Mouse (Mus musculus): ENCODE results near the gene Msh5.
A peak's percentile ranks its signal among the peaks of the same experiment; 100 is the strongest.

Gene Msh5

DNA sequence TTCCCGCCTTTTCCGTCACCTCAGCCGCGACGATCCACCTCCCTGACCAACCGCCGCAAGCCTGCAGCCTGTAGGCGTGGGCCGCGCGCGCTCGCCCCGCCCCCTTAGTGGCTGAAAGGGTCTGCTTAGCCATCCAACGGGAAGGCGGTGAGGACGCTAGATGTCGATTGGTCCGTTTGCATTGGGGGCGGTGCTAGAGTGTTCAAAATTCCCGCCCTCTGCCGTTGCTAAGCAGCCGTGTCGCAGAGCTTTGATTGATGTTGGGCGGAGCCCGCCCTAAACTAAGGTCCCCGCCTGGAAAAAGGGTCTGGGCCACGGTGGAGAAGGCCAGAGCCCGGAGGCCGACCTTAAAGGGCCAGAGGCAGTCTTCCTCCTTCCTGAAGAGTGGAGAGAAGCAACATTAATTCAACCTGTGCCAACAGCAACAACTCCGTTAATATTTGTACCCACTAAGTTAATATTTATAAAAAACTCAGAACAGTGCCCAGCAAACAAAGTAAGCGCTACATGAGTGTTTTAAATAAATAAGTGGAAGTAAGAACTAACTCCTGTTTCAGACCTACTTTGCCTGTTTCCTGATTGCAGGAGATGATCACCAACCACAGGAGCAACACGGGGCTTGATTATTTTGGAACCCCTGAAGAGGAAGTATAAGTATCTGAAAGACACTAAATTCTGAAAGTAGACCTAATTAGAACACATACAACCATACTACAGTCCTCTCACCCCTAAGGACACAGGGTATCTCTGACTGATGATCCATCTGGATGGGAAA, at the start of gene Msh5:
Gene Msh5, minus strand, starts transcription at position 65 of the 775 bp plus-strand sequence.
- peak; percentile 95 to 96 for DNase-seq (ENCODE audit: low spot score in 2 of 2)

GRCm38 (mm10) chr17:35094475-35095365, 48.2 kb upstream of the Msh5 start:
- no peak for DNase-seq (ENCODE audit: low spot score in 2 of 2)

GRCm38 (mm10) chr17:35092403-35093198, 46.1 kb upstream of the Msh5 start:
- DNase-seq (ENCODE audit: low spot score in 2 of 2) = no peak

DNA sequence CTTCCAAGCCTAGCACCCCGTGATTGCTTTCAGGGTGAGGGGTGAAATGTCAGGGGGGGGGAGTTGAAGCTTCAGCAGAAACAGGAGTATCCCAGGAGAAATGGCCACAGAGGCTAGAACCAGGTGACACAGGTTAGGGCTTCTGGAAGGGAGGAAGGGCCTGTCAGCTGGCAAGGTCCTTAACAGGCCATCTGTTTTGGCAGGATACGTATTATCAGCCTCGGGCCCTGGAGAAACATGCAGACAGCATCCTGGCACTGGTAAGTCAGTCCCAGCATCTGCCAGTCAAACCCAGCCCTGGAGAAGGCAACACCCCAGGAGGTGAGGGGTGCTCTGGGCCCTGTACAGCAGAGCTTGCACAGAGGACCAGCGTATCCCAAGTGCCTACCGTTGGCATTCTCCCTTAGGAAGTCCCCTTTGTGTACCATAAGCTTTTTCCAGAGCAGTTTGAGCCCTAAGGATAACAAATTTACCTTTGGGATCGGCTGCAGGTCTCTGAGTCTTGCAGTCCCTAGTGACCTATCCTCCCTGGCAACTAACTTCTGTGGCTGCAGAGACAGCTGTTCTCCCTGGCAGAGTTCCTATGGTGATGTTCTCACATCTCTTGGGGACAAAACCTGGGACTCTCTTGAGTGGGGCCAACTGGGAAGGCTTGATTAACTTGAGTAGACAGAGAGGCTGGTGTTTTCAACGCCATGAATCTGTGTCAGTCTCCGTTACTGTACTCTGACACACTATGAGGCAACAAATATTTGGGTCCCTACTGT, 43.8 kb upstream of the Msh5 start:
- DNase-seq (ENCODE audit: low spot score in 2 of 2) = no peak

DNA sequence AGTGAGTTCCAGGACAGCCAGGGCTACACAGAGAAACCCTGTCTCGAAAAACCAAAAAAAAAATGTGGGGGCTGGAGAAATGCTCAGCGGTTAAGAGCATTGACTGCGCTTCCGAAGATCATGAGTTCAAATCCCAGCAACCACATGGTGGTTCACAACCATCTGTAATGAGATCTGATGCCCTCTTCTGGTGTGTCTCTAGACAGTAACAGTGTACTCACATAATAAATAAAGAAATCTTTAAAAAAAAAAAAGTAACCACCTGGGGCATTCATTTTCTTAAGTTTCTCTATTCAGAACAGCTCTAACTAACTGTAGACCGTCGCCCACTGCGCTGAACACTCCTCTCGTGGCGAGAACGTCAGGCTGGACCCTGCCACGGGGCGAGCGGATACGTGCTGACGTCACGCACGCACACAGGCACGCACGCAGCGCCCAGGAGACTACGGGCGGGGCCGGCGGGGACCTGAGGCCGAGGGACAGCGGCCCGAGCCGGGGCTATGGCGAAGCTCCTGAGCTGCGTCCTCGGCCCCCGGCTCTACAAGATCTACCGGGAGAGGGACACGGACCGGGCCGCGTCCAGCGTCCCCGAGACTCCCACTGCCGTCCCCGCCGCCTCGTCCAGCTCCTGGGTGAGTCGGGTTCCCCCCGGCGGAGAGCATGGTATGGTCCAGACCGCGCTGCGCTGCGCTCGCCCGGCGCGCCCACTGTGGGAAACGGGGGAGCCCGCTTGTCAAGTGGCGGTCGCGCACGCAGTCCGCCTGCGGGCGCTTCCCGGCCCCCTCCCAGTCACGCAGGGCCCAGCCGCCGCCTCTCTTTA, 42.5 kb upstream of the Msh5 start, which contains the start of gene Abhd16a:
Gene Abhd16a, plus strand, starts transcription at position 439 of the 820 bp plus-strand sequence.
- DNase-seq (ENCODE audit: low spot score in 2 of 2) = peak; percentile 90 to 93

DNA sequence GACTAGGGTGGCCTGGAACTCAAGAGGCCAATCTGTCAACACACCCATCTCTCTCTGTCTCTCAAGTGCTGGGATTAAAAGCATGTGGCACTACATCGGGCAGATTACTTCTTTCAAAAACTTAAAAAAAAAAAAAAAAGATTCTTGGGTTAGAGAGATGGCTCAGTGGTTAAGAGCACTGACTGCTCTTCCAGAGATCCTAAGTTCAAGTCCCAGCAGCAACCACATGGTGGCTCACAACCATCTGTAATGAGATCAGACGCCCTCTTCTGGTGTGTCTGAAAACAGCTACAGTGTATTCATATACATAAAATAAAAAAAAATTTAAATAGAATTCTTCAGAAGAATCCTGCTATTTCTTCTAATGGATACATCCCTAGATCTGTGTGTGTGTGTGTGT, 41.6 kb upstream of the Msh5 start:
- no peak for DNase-seq (ENCODE audit: low spot score in 2 of 2)

DNA sequence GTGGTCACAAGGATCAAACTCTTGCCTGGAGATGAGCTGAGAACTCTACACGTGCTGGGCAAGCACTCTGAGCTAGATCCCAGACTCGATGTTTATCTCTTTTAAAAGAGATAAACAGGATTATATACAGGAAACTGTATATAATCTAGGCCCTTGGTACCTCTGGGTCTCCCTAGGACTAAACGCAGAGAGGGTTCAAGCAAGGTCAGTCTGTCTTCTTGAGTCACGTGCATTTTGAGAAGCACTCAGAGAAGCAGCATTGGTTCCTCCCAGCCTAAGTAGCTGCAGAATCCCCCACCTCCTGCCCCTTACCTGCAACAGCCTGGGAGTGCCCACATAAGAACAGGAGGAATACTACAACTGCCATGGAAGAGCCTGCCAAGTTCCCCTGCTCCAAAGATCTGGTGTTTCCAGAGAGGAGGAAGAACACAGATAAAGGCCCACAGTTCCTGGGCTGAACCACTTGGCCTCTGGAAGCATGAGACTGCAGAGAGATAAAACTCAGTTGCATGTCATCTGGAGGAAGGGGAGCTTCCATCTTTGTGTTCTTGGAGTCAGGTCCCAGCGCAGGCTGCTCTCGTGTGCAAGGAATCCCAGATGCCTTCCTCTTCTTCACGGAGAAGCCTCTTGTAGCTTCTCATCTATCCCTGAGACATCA, 38.8 kb upstream of the Msh5 start, which contains the start of gene Ly6g6f:
Gene Ly6g6f, minus strand, starts transcription at position 403 of the 658 bp plus-strand sequence.
- DNase-seq (ENCODE audit: low spot score in 2 of 2) = no peak

GRCm38 (mm10) chr17:35083929-35084497, 37.5 kb upstream of the Msh5 start:
- DNase-seq (ENCODE audit: low spot score in 2 of 2) = no peak

DNA sequence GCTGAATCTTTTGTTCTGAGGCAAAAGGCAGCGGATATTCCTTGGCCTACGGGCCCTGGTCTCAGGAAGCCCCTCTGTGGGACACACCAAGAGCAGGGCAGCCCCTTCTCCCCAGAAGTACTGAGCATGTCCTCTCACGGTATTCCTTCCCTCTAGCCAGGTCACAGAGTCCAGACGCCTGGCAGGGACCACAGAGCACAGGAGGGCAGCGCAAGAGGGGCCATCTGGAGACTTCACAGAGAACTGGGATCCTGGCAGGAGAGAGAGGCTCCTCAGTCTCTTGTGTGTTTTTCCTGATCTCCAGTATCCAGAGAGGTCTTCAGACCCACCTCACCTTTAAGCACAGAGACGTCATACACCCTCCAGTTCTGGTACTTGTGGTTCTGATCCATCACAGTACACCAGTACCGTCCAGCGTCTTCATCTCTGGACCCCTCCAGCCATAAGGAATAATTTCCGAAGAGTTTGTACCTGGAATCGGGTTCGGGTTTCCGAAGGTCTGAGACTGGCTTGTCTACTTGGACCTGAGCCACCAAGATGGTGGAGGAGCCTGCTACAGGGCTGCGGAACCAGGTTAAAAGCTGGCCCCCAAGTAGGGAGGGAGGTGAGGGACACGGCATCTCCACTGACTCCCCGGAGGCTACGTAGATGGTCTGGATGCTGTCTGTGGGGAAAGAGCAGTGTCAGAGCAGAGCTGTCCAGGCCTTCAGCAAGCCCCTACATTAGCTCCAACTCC, 36.5 kb upstream of the Msh5 start:
- DNase-seq (ENCODE audit: low spot score in 2 of 2) = no peak

DNA sequence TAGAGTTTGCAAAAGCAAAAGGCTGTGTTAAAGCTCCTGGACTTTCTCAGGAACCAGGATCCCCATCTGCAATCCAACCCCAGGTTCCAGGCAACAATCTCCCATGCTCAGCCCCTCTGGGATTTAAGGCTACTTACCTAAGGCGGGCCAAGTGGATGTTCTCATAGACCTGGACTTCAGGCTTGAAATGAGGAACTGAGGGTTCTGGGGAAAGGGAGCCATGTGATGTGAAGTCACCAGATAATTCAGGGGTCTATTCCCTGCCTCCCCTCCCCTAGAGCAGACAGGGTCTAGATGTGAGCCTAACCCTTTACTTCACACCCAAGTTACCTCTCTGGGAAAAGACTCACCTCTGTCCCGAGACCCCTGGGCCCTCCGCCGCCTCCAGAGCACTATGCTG, 34.2 kb upstream of the Msh5 start:
- no peak for DNase-seq (ENCODE audit: low spot score in 2 of 2)

DNA sequence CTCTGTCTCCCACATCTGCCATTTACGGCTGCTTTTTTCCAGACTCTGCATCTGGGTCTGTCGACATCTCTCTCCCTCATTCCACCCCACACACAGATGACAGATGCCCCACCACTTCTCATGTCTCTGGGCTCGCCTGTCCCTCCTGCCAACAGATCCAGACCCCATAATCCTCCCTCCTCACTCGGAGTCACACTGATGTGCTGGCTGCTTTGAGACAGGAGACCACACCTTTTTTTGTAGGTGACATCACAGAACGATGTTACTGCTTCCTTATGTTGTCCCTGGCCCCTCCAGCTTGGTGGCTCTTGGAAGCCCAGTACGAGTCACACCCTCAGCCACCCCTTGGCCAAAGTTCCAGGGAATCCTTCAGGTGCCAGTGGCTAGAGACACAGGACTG, 33.7 kb upstream of the Msh5 start:
- no peak for DNase-seq (ENCODE audit: low spot score in 2 of 2)

DNA sequence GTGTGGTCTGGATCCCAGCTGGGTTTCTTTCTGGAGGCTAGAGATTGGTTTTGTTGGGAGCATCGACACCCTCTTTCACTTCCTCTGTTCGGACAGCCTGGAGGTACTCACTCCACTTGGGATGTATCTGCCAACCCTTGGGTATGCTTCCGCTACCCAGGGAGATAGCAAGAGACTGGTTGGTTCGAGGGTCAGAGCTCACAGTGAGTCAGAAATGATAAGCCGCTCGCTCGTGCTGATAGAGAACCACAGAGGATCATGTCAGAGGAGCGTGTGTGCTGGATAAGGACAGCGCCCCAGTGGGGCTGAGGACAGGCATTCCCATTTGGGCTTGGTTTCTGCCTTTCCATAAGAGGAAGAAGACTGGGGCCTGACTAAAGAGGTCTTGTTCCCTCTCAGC, 33.2 kb upstream of the Msh5 start:
- DNase-seq (ENCODE audit: low spot score in 2 of 2) = no peak

DNA sequence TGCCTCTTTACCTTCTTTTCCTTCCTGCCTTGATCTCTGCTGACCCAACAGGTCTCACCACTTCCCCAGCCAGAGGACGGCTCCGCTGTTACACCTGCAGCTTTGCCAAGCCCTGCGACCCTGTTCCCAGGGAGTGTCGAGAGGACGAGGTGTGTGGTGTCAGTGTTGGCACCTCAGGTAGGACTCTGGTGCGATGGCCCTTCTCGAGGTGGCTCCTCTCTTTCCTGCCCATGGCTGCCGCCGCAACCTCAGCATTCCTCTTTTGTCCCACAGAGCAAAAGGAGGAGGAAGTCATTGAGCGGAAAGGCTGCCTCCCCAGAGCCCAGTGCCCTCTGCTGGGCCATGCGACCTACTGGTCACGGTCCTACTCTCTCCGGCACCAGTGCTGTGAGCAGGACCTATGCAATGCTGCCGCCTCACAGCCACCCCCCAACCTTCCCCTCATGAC, 31.3 kb upstream of the Msh5 start, which contains the start of gene Ly6g6d:
Gene Ly6g6d, minus strand, starts transcription at position 280 of the 448 bp plus-strand sequence.
- no peak for DNase-seq (ENCODE audit: low spot score in 2 of 2)

GRCm38 (mm10) chr17:35077285-35077684, 30.7 kb upstream of the Msh5 start:
- DNase-seq (ENCODE audit: low spot score in 2 of 2) = no peak

DNA sequence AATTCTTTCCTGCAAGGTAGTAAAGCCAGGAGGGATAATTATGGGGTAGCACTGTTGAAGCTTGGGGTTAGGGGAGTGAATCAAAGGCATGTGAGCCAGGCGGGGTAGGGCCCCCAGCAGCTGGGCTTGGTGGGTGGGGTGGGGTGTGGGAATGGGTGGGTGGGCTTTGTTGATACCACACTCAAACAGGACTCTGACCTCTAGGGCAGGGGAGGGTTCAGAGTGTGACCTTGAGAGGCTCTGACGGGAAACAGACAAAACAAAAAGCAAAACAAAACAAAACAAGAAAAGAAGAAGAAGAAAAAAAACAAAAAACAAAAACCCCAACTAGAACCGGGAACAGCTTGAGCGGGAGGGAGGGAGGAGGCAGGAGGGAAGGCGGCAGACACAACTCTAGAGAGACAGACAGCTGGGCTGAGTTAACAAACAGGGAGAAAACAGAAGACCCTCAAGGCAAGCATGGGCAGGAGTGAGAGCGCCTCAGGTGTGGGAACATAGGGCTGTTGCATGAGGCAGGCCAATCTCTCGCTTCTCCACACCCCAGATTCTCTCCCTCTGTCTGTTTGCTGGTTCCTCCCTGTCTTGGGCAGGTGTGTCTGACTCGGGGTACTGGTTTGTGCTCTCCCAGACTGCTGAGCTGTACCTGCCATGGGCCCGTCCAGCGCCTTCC, 30.1 kb upstream of the Msh5 start, which contains the start of gene Ly6g6e:
Gene Ly6g6e, plus strand, starts transcription at position 396 of the 670 bp plus-strand sequence.
- DNase-seq (ENCODE audit: low spot score in 2 of 2) = no peak

DNA sequence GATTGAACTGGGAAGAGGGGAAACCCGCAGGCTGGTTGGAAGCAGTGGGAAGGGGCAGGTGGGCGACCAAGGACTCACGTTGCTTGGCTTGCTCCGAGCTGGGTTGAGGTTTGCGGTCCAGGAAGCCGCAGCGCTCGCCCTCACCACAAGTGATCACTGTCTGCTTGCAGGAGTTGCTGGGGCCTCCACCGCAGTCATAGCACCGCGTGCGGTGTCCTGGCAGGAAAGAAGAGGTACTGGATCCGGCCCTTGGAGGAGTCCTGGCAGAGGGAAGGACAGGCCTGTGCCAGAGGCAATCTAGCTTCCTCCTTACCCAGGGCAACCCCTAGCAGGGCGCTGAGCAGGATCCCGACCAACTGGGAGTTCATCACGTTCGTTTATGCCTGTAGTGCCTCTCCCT, 27.6 kb upstream of the Msh5 start:
- no peak for DNase-seq (ENCODE audit: low spot score in 2 of 2)

DNA sequence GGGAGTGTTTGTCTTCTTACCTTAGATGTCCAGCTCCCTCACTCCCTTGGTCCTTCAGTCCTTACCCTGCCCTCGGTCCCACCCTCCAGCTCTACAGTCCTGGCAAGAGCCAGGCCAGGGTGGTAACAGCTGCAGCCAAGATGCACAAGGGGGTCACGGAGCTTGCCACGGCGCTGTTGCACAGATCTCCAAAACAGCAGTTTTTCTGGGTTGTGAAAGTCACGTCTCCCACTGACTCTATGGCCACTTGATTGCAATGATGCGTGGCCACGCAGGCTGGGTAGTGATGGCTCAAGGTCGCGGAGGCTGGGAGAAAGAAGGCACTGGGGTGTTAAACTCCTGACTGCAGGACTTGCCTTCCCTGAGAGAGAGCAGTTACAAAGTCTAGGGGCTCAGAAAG, 24.9 kb upstream of the Msh5 start:
- DNase-seq (ENCODE audit: low spot score in 2 of 2) = no peak
